ENCODE assay signal across 24 mouse cellular contexts in the genomic region with DNA sequence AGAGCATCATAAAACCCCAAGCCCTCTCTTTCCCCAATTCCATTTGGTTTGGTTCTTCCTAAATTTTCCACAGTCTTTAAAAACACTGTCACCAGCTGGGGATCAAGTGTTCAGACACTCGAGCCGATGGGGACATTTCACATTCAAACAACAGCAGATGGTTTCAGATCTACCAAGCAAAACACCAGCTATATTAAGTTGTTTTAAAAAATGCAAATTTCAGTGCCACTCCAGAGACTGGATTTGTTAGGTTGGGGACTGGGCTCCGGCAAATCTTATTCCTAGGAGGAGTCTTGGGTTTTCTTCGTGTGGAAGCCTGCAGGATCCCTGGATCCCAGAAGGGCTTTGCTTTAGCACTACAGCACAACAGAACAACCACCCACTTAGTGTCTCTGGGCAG. TPM values are rescaled to one million over a fixed set of nuclear protein-coding genes. Genes with fewer than 3 reads are reported as not detected.
DNase-seq lines count a peak whose midpoint lies in the region; ATAC-seq and TF ChIP-seq lines count a peak whose summit lies in the region.
"Had no signal": no experiment of that assay in that cellular context is flagged by ENCODE, and none has a peak within 500 bp of the region (broad histone marks: within the 10 kb centered on the region; RNA-seq: fewer than 3 reads in every experiment).

No protein-coding gene starts in this region.

- TF ChIP-seq POLR2A in brain, embryonic 14.5 days (IDR thresholded peaks at IDR 0.05; ENCODE audit: borderline replicate concordance, extremely low read depth, insufficient read depth, insufficient read length, poor library complexity, severe bottlenecking), result no peak

- peak; percentile 50; the same call in 1 of the 2 replicates for ATAC-seq in forebrain, embryonic 13.5 days
- ATAC-seq: CD4-positive, CD25-positive, alpha-beta regulatory T cell, adult 4 months; liver, embryonic 12.5 days; midbrain, embryonic 15.5 days had no signal

- no peak overlapping the region for H3K9ac ChIP-seq in forebrain, embryonic 13.5 days
- H3K9ac ChIP-seq: hindbrain, embryonic 12.5 days; limb, embryonic 12.5 days; liver, embryonic 12.5 days; midbrain, embryonic 15.5 days; neural tube, embryonic 15.5 days had no signal

- DNase-seq in forebrain, embryonic 10.5 days (ENCODE audit: extremely low spot score, low spot score), result no peak
- peak; percentile 38 to 74 for DNase-seq in layer of hippocampus, adult 2 months (ENCODE audit: low spot score in 2 of 2)
- no peak for DNase-seq in layer of hippocampus, adult 9-10 months (ENCODE audit: low spot score)
- peak; percentile 61 for DNase-seq in brain, embryonic 14.5 days (ENCODE audit: low read depth)
- peak; percentile 28 to 64 for DNase-seq in left cerebral cortex, postnatal 14 days (ENCODE audit: low spot score in 2 of 2)
- DNase-seq in gastrocnemius, adult 8-10 months (ENCODE audit: low spot score in 2 of 2), result no peak
- no peak for DNase-seq in cerebellum, postnatal 25 days
- DNase-seq: adrenal gland, postnatal 25 days; cerebellum, adult 2 months; kidney, adult 18-20 months; lung, adult 2 months; spleen, adult 18-20 months; thymus, postnatal 4 days had no signal

- TF ChIP-seq CTCF in layer of hippocampus, adult 2 months (conservative IDR thresholded peaks at IDR 0.05), result no peak
- no peak for TF ChIP-seq CTCF in brain, embryonic 14.5 days (IDR thresholded peaks at IDR 0.05; ENCODE audit: borderline replicate concordance, extremely low read depth, insufficient read depth, insufficient read length)

- intact Hi-C loops in left cerebral cortex, postnatal 14 days (cut with DNase I), result no loop called here

- H3K4me3 ChIP-seq in forebrain, embryonic 13.5 days, result no peak overlapping the region
- no peak overlapping the region for H3K4me3 ChIP-seq in forebrain, embryonic 10.5 days
- no peak overlapping the region for H3K4me3 ChIP-seq in layer of hippocampus, adult 2 months
- H3K4me3 ChIP-seq: erythroblast, embryonic 14.5 days; heart, embryonic 10.5 days; hindbrain, embryonic 12.5 days; limb, embryonic 12.5 days; liver, embryonic 12.5 days; megakaryocyte, embryonic 14.5 days; midbrain, embryonic 15.5 days; neural tube, embryonic 15.5 days had no signal

- H3K27me3 ChIP-seq in forebrain, embryonic 13.5 days, result no peaks in the 10 kb centered on the region
- peaks cover 3% of the 10 kb centered on the region for H3K27me3 ChIP-seq in forebrain, embryonic 10.5 days (ENCODE audit: poor library complexity, severe bottlenecking)
- H3K27me3 ChIP-seq: hindbrain, embryonic 12.5 days; limb, embryonic 12.5 days; liver, embryonic 12.5 days; megakaryocyte, embryonic 14.5 days; midbrain, embryonic 15.5 days; neural tube, embryonic 15.5 days had no signal

- 77% methylated on average over 4 of the region's 4 CpGs for WGBS in forebrain, embryonic 13.5 days
- WGBS in forebrain, embryonic 10.5 days, result 92% methylated on average over 4 of the region's 4 CpGs

- H3K9me3 ChIP-seq in forebrain, embryonic 13.5 days (replicated peaks), result peaks cover 3% of the 10 kb centered on the region; the same call in 1 of the 2 replicates
- peaks cover 3% of the 10 kb centered on the region; the same call in 1 of the 2 replicates for H3K9me3 ChIP-seq in forebrain, embryonic 10.5 days
- H3K9me3 ChIP-seq: midbrain, embryonic 15.5 days; neural tube, embryonic 15.5 days had no signal

- no peak overlapping the region for H3K27ac ChIP-seq in forebrain, embryonic 13.5 days
- H3K27ac ChIP-seq in forebrain, embryonic 10.5 days, result no peak overlapping the region
- H3K27ac ChIP-seq in layer of hippocampus, adult 2 months, result peak overlapping the region; percentile 79
- H3K27ac ChIP-seq: heart, embryonic 10.5 days; hindbrain, embryonic 12.5 days; kidney, postnatal 0 days; liver, embryonic 12.5 days; midbrain, embryonic 15.5 days; neural tube, embryonic 15.5 days had no signal

- H3K4me2 ChIP-seq in forebrain, embryonic 13.5 days, result no peak overlapping the region
- H3K4me2 ChIP-seq: hindbrain, embryonic 12.5 days; limb, embryonic 12.5 days; liver, embryonic 12.5 days; midbrain, embryonic 15.5 days; neural tube, embryonic 15.5 days had no signal

- no peaks in the 10 kb centered on the region for H3K36me3 ChIP-seq in forebrain, embryonic 13.5 days (ENCODE audit: poor library complexity, severe bottlenecking)
- no peaks in the 10 kb centered on the region for H3K36me3 ChIP-seq in forebrain, embryonic 10.5 days (replicated peaks)
- H3K36me3 ChIP-seq: heart, embryonic 10.5 days; hindbrain, embryonic 12.5 days; limb, embryonic 12.5 days; liver, embryonic 12.5 days; midbrain, embryonic 15.5 days; neural tube, embryonic 15.5 days had no signal

- no peaks in the 10 kb centered on the region for H3K4me1 ChIP-seq in forebrain, embryonic 13.5 days
- H3K4me1 ChIP-seq in forebrain, embryonic 10.5 days, result no peaks in the 10 kb centered on the region
- H3K4me1 ChIP-seq: heart, embryonic 10.5 days; hindbrain, embryonic 12.5 days; limb, embryonic 12.5 days; liver, embryonic 12.5 days; midbrain, embryonic 15.5 days had no signal

RNA-seq across cellular contexts. Expression of a gene that starts 28.5 kb away (rescaled TPM):
- 5.2 and 7.5 TPM in 2 replicates for polyA plus RNA-seq in forebrain, embryonic 13.5 days (2015; fragmentation: Nextera tagmentation; extraction: Ambion mirVana)
- 2.6 and 3.9 TPM in 2 replicates for polyA plus RNA-seq in forebrain, embryonic 10.5 days (2016; fragmentation: Nextera tagmentation; extraction: Ambion mirVana)
- total RNA-seq in layer of hippocampus, adult 2 months (2021), result 10 to 100 TPM in 1 of 2 experiments, 1 to 10 TPM in 1; 7.8 to 11.1 TPM
- 11.4 and 12.7 TPM in 2 replicates for polyA plus RNA-seq in brain, embryonic 14.5 days (2012; rRNA removed)
- total RNA-seq in left cerebral cortex, postnatal 14 days (2021), result 10 to 100 TPM in 1 of 2 experiments, 1 to 10 TPM in 1; 8.1 to 11.7 TPM
- total RNA-seq in gastrocnemius, adult 8-10 months (2022), result 1 to 10 TPM; 2.2 to 4.3 (median 2.8) TPM
- polyA plus RNA-seq: erythroblast, embryonic 14.5 days had no signal

Comparison
In these comparisons a context has a peak if more than half of its experiments do, and no peak if none do; other contexts are left out.
1. DNase-seq: peak in layer of hippocampus, adult 2 months (2 of 2), brain, embryonic 14.5 days (single experiment) and left cerebral cortex, postnatal 14 days (2 of 2); none in forebrain, embryonic 10.5 days (single experiment), layer of hippocampus, adult 9-10 months (single experiment), gastrocnemius, adult 8-10 months (0 of 2) and cerebellum, postnatal 25 days (0 of 2).